Mouse (Mus musculus) heart, embryonic 11.5 days (tissue): ENCODE measurements around the gene Olfr780. TPM values are rescaled to one million over a fixed set of nuclear protein-coding genes. Genes with fewer than 3 reads are reported as not detected.

Experiments used
- polyA plus RNA-seq: library from polyadenylated mRNA; unstranded; fragments of >200 nt; fragmentation: Nextera tagmentation; extraction: Ambion mirVana; gene quantifications from 2 replicates; pipeline ENCODE4 v1.2.1, GENCODE M21; 2014

The Olfr780 gene
- polyA plus RNA-seq, 1 experiment from 2014 or later: not detected

Other genes with a start within 250 kb of the Olfr780 start
- not detected in 2 replicates for gene Olfr766-ps1, start 249.1 kb upstream of the Olfr780 start, polyA plus RNA-seq
- gene Olfr767, start 235.2 kb upstream of the Olfr780 start, polyA plus RNA-seq: not detected in 2 replicates
- not detected in 2 replicates for gene Olfr768, start 218.7 kb upstream of the Olfr780 start, polyA plus RNA-seq
- gene Olfr769, start 200.3 kb upstream of the Olfr780 start, polyA plus RNA-seq: not detected in 2 replicates
- not detected in 2 replicates for gene Olfr770, start 179.1 kb upstream of the Olfr780 start, polyA plus RNA-seq
- not detected in 2 replicates for gene Olfr771, start 153.4 kb upstream of the Olfr780 start, polyA plus RNA-seq
- not detected in 2 replicates for gene Olfr772, start 140.2 kb upstream of the Olfr780 start, polyA plus RNA-seq
- gene Olfr773, start 130.7 kb upstream of the Olfr780 start, polyA plus RNA-seq: not detected in 2 replicates
- gene Olfr774, start 81.9 kb upstream of the Olfr780 start, polyA plus RNA-seq: not detected in 2 replicates
- not detected in 2 replicates for gene Olfr775, start 69.7 kb upstream of the Olfr780 start, polyA plus RNA-seq
- not detected in 2 replicates for gene Olfr776, start 59.0 kb upstream of the Olfr780 start, polyA plus RNA-seq
- gene Olfr777, start 46.6 kb upstream of the Olfr780 start, polyA plus RNA-seq: not detected in 2 replicates
- gene Olfr781, start 10.7 kb downstream of the Olfr780 start, polyA plus RNA-seq: not detected in 2 replicates
- not detected in 2 replicates for gene Olfr782, start 30.7 kb downstream of the Olfr780 start, polyA plus RNA-seq
- not detected in 2 replicates for gene Olfr784, start 66.0 kb downstream of the Olfr780 start, polyA plus RNA-seq
- not detected in 2 replicates for gene Olfr785, start 87.3 kb downstream of the Olfr780 start, polyA plus RNA-seq
- not detected in 2 replicates for gene Olfr786, start 109.2 kb downstream of the Olfr780 start, polyA plus RNA-seq
- not detected in 2 replicates for gene Olfr787, start 143.7 kb downstream of the Olfr780 start, polyA plus RNA-seq
- not detected in 2 replicates for gene Olfr788, start 152.9 kb downstream of the Olfr780 start, polyA plus RNA-seq
- gene Olfr789, start 166.6 kb downstream of the Olfr780 start, polyA plus RNA-seq: not detected in 2 replicates
- not detected in 2 replicates for gene Olfr790, start 180.4 kb downstream of the Olfr780 start, polyA plus RNA-seq
- not detected in 2 replicates for gene Olfr791, start 203.7 kb downstream of the Olfr780 start, polyA plus RNA-seq
- gene Olfr792, start 221.0 kb downstream of the Olfr780 start, polyA plus RNA-seq: not detected in 2 replicates
- not detected in 2 replicates for gene Olfr794, start 249.5 kb downstream of the Olfr780 start, polyA plus RNA-seq